In the genomic region with DNA sequence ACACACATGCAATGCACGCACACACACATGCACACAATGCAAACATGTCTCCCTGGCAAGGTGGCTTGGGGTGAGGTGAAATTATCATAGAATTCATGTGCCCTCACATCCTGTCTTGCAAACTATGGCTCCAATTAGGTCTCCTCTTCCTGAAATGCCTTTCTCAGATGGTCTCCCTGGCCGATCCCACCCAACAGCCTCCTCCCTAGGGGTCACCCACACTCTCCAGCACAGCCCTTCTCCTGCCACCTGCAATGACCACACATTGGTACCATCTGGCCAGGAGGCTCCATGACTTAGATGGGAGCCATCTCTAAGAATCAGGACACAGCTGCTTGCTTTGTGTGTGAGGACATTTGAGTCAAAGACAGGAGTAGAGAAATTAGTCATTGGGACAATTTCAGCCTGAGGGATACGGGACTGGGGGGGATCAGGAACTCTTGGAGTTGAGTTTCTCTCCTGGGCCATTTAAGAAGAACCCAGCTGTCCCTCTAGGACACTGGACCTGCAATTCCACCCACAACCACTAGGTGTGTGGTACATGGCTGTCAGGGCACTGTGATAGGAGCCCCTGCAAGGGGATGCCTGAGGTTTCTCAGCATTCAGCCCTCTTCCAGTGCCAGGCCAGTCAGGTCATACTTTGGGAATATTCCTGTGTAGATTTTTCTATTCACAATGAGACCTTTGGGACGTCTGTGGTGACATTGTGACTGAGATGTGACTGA, we compare ENCODE assay signal across 7 mouse cellular contexts. TPM values are rescaled to one million over a fixed set of nuclear protein-coding genes. Genes with fewer than 3 reads are reported as not detected.
DNase-seq lines count a peak whose midpoint lies in the region.

No protein-coding gene starts in this region.

- intact Hi-C loops in left cerebral cortex, postnatal 10 days (cut with DNase I), result loop anchor here (2.0 to 5.0 kb wide), 2 partner anchors 99 to 145 kb away; no protein-coding TSS in a partner anchor

- DNase-seq in kidney, postnatal 10 days, result peak; percentile 53
- no peak for DNase-seq in kidney, adult 9 months
- peak; percentile 27 for DNase-seq in MN1 (ENCODE audit: low spot score)
- DNase-seq in c-Kit-positive CD71-positive TER-119-positive erythroid progenitor cells, embryonic 14.5 days (ENCODE audit: low spot score), result peak; percentile 57
- DNase-seq in spleen, postnatal 10 days (ENCODE audit: low spot score in 2 of 2), result peak; percentile 28 to 66
- no peak for DNase-seq in left cerebral cortex, postnatal 10 days (ENCODE audit: extremely low spot score in 1 of 2, low spot score in 2 of 2)
- no peak for DNase-seq in urinary bladder, postnatal 4 days (ENCODE audit: low spot score in 2 of 2)

RNA-seq across cellular contexts. Expression of a gene that starts 17.8 kb away (rescaled TPM):
- 1 to 10 TPM; 3.1 to 3.3 TPM for total RNA-seq in left cerebral cortex, postnatal 10 days (2021)

RNA-seq across cellular contexts. Expression of a gene that starts 54.8 kb away (rescaled TPM):
- total RNA-seq in left cerebral cortex, postnatal 10 days (2021), result not detected

Comparison
In these comparisons a context has a peak if more than half of its experiments do, and no peak if none do; other contexts are left out.
1. DNase-seq: peak in kidney, postnatal 10 days (single experiment), MN1 (single experiment), c-Kit-positive CD71-positive TER-119-positive erythroid progenitor cells, embryonic 14.5 days (single experiment) and spleen, postnatal 10 days (2 of 2); none in kidney, adult 9 months (single experiment), left cerebral cortex, postnatal 10 days (0 of 2) and urinary bladder, postnatal 4 days (0 of 2).